Mouse (Mus musculus) spleen, postnatal 14 days (tissue): ENCODE results near the gene Anks1b.

ENCODE experiments used
- DNase-seq, 2 experiments: peaks; one replicate each; pipeline ENCODE4 v3.0.0; 2021 to 2022; ENCODE audit warnings: low spot score in 2 of 2

Anks1b gene

GRCm38 (mm10) chr10:90859665-90860523 lies 986.6 kb downstream of the Anks1b start:
- no peak for DNase-seq

- DNase-seq: no peak
Measured at GRCm38 (mm10) chr10:90863881-90864598, 990.7 kb downstream of the Anks1b start.

- no peak for DNase-seq
Measured at GRCm38 (mm10) chr10:90864599-90864889, 991.2 kb downstream of the Anks1b start.

GRCm38 (mm10) chr10:90873204-90873603 lies 999.9 kb downstream of the Anks1b start:
- DNase-seq: no peak

GRCm38 (mm10) chr10:90874166-90874565 lies 1000.9 kb downstream of the Anks1b start:
- DNase-seq: no peak

- DNase-seq: no peak
Measured at GRCm38 (mm10) chr10:90880854-90881560, 1007.7 kb downstream of the Anks1b start.

GRCm38 (mm10) chr10:90889566-90889965 lies 1016.3 kb downstream of the Anks1b start:
- no peak for DNase-seq

- DNase-seq: no peak
Measured at GRCm38 (mm10) chr10:90892728-90893127, 1019.4 kb downstream of the Anks1b start.

GRCm38 (mm10) chr10:90897894-90898293 lies 1024.6 kb downstream of the Anks1b start:
- no peak for DNase-seq

GRCm38 (mm10) chr10:90904185-90904584 lies 1030.9 kb downstream of the Anks1b start:
- DNase-seq: no peak

GRCm38 (mm10) chr10:90907381-90907780 lies 1034.1 kb downstream of the Anks1b start:
- no peak for DNase-seq

- no peak for DNase-seq
Measured at GRCm38 (mm10) chr10:90923476-90923875, 1050.2 kb downstream of the Anks1b start.

- no peak for DNase-seq
Measured at GRCm38 (mm10) chr10:90933088-90933487, 1059.8 kb downstream of the Anks1b start.

- no peak for DNase-seq
Measured at GRCm38 (mm10) chr10:90934678-90935077, 1061.4 kb downstream of the Anks1b start.

GRCm38 (mm10) chr10:90937721-90938460 lies 1064.6 kb downstream of the Anks1b start:
- no peak for DNase-seq

- no peak for DNase-seq
Measured at GRCm38 (mm10) chr10:90940521-90941520, 1067.5 kb downstream of the Anks1b start.

GRCm38 (mm10) chr10:90942001-90942700 lies 1068.8 kb downstream of the Anks1b start:
- no peak for DNase-seq

- DNase-seq: no peak
Measured at GRCm38 (mm10) chr10:90947043-90947442, 1073.7 kb downstream of the Anks1b start.

- DNase-seq: no peak
Measured at GRCm38 (mm10) chr10:90947608-90948373, 1074.5 kb downstream of the Anks1b start.
